Comparison of ENCODE assay signal across 15 mouse cellular contexts in the genomic region with DNA sequence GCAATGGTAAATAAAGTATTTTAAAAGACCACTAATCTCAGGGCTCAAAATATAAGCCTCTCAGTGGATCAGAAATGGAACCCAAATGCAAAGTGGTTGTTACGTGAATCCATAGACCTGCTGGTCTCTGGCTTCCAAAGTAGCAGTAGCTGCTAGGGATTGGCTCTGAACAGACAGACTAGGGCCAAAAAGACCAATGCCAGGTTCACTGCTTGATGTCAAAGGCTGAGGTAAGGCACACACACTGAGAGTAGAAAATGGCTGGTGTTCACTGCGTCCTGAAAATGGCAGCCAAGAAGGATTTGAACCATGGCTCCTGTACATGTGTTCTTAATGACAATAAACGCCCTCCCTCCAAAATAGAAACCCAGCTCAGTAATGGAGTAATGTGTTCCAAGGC.
DNase-seq lines count a peak whose midpoint lies in the region; ATAC-seq lines count a peak whose summit lies in the region.
"Had no signal": no experiment of that assay in that cellular context is flagged by ENCODE, and none has a peak within 500 bp of the region (broad histone marks: within the 10 kb centered on the region; RNA-seq: fewer than 3 reads in every experiment).

No protein-coding gene starts in this region.

- DNase-seq in cerebellum, adult 11-12 months = peak; percentile 39
- peak; percentile 20 for DNase-seq in cerebellum, adult 8-10 months
- DNase-seq in cerebellum, postnatal 14 days = peak; percentile 76 to 87
- no peak for DNase-seq in right cerebral cortex, adult 18-20 months
- no peak for DNase-seq in retina, embryonic 14.5 days (ENCODE audit: low spot score)
- DNase-seq: adrenal gland, adult 2 months; adrenal gland, postnatal 25 days; gastrocnemius, postnatal 10 days; heart, adult 18-20 months; heart, postnatal 14 days; kidney, adult 18-20 months had no signal

- ATAC-seq in inflammation-experienced regulatory T-cells, adult 6 months = no peak
- ATAC-seq: forebrain, embryonic 16.5 days; hindbrain, postnatal 0 days; intestine, embryonic 15.5 days had no signal

Comparison
In these comparisons a context has a peak if more than half of its experiments do, and no peak if none do; other contexts are left out.
1. DNase-seq: peak in cerebellum, adult 11-12 months (single experiment), cerebellum, adult 8-10 months (single experiment) and cerebellum, postnatal 14 days (2 of 2); none in right cerebral cortex, adult 18-20 months (single experiment) and retina, embryonic 14.5 days (single experiment).